Mouse (Mus musculus): Measurements from ENCODE around the gene Hoxa5. TPM values are rescaled to one million over a fixed set of nuclear protein-coding genes. Genes with fewer than 3 reads are reported as not detected.

Gene Hoxa5
- total RNA-seq, 2 experiments from 2014 or later, result not detected

GRCm38 (mm10) chr6:52167736-52168161, 36.6 kb downstream of the Hoxa5 start:
- no peak overlapping the region for H3K4me3 ChIP-seq
- H3K27ac ChIP-seq, result no peak overlapping the region
- no peak for DNase-seq (ENCODE audit: low spot score in 2 of 2)
- no peak for TF ChIP-seq CTCF (conservative IDR thresholded peaks at IDR 0.05)

- Histone ChIP-seq H3K4me3 (no peak overlapping the region), H3K27ac (no peak overlapping the region)
- no peak for TF ChIP-seq CTCF (conservative IDR thresholded peaks at IDR 0.05)
- no peak for DNase-seq (ENCODE audit: low spot score in 2 of 2)
Observed at GRCm38 (mm10) chr6:52167176-52167575, 37.2 kb downstream of the Hoxa5 start.

- no peak overlapping the region for H3K4me3 ChIP-seq
- H3K27ac ChIP-seq, result no peak overlapping the region
- TF ChIP-seq CTCF (conservative IDR thresholded peaks at IDR 0.05), result no peak
- DNase-seq (ENCODE audit: low spot score in 2 of 2), result no peak
Observed at GRCm38 (mm10) chr6:52166431-52167077, 37.8 kb downstream of the Hoxa5 start.

- no peak for DNase-seq (ENCODE audit: low spot score in 2 of 2)
- no peak overlapping the region for H3K4me3 ChIP-seq
- TF ChIP-seq CTCF (conservative IDR thresholded peaks at IDR 0.05), result no peak
- H3K27ac ChIP-seq, result no peak overlapping the region
Observed at GRCm38 (mm10) chr6:52165441-52166370, 38.7 kb downstream of the Hoxa5 start.

- no peak for TF ChIP-seq CTCF (conservative IDR thresholded peaks at IDR 0.05)
- no peak for DNase-seq (ENCODE audit: low spot score in 2 of 2)
- Histone ChIP-seq H3K4me3 (no peak within 1 kb of the TSS), H3K27ac (no peak within 1 kb of the TSS)
Observed at GRCm38 (mm10) chr6:52164626-52165440, 39.6 kb downstream of the Hoxa5 start, which contains the start of gene Hoxa2. TSS of gene Hoxa2 (minus strand) at chr6:52164831.

- no peak for DNase-seq (ENCODE audit: low spot score in 2 of 2)
- no peak for TF ChIP-seq CTCF (conservative IDR thresholded peaks at IDR 0.05)
- Histone ChIP-seq H3K4me3 (no peak overlapping the region), H3K27ac (no peak overlapping the region)
Observed at GRCm38 (mm10) chr6:52164051-52164625, 40.2 kb downstream of the Hoxa5 start.

GRCm38 (mm10) chr6:52163366-52164031, 40.9 kb downstream of the Hoxa5 start:
- H3K4me3 ChIP-seq, result no peak overlapping the region
- no peak for DNase-seq (ENCODE audit: low spot score in 2 of 2)
- H3K27ac ChIP-seq, result no peak overlapping the region
- no peak for TF ChIP-seq CTCF (conservative IDR thresholded peaks at IDR 0.05)

- Histone ChIP-seq H3K4me3 (no peak overlapping the region), H3K27ac (no peak overlapping the region)
- no peak for TF ChIP-seq CTCF (conservative IDR thresholded peaks at IDR 0.05)
- DNase-seq (ENCODE audit: low spot score in 2 of 2), result no peak
Observed at GRCm38 (mm10) chr6:52162611-52163365, 41.6 kb downstream of the Hoxa5 start.

- no peak overlapping the region for H3K27ac ChIP-seq
- no peak overlapping the region for H3K4me3 ChIP-seq
- no peak for DNase-seq (ENCODE audit: low spot score in 2 of 2)
- TF ChIP-seq CTCF (conservative IDR thresholded peaks at IDR 0.05), result no peak
Observed at GRCm38 (mm10) chr6:52162093-52162380, 42.4 kb downstream of the Hoxa5 start.

GRCm38 (mm10) chr6:52161336-52162092, 42.9 kb downstream of the Hoxa5 start:
- no peak for TF ChIP-seq CTCF (conservative IDR thresholded peaks at IDR 0.05)
- H3K4me3 ChIP-seq, result no peak overlapping the region
- no peak overlapping the region for H3K27ac ChIP-seq
- DNase-seq (ENCODE audit: low spot score in 2 of 2), result no peak
